Mouse (Mus musculus): Measurements from ENCODE around the gene Gstm3.

- TF ChIP-seq CTCF (IDR thresholded peaks at IDR 0.05) = no peak
- TF ChIP-seq POLR2A (IDR thresholded peaks at IDR 0.05; ENCODE audit: insufficient read depth, low read depth, low read length) = no peak
- TF ChIP-seq EP300 (IDR thresholded peaks at IDR 0.05; ENCODE audit: insufficient read depth, low read depth, low read length) = no peak
Measured at GRCm38 (mm10) chr3:107941261-107941660, 27.8 kb downstream of the Gstm3 start.

All from heart, adult 2 months (tissue).